Mouse (Mus musculus): ENCODE results near the gene Htra2. TPM values are rescaled to one million over a fixed set of nuclear protein-coding genes. Genes with fewer than 3 reads are reported as not detected.

The Htra2 gene
- 10 to 100 TPM; 47.7 to 53.7 (median 50.4) TPM for total RNA-seq (2022)

GRCm38 (mm10) chr6:83054871-83055431 is at the start of gene Htra2:
TSS of gene Htra2 (minus strand) at chr6:83055273.
- DNase-seq (ENCODE audit: low spot score in 2 of 2): peak in 1 of 2 experiments; percentile 32

DNA sequence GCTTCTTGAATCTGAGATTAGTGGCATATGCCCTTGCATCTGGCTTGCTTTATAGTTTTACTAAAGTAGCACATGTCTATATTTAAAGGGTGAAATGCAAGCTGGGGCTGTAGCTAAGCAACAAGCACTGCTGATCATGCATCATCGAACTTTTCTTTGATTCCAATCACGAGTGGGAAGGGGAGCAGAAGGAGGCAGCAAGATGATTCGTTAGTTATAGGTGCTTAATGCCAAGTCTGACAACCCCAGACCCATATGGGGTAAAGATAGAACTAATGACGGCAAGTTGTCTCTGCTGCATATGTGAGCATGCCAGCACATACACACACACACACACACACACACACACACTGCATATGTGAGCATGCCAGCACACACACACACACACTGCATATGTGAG is 49.1 kb upstream of the Htra2 start:
- DNase-seq (ENCODE audit: low spot score in 2 of 2): peak in 1 of 2 experiments; percentile 50

- DNase-seq (ENCODE audit: low spot score in 2 of 2): peak in 1 of 2 experiments; percentile 28
Measured at GRCm38 (mm10) chr6:83103130-83103650, 48.1 kb upstream of the Htra2 start.

- DNase-seq (ENCODE audit: low spot score in 2 of 2): peak in 1 of 2 experiments; percentile 48
Measured at GRCm38 (mm10) chr6:83101688-83102556, 46.8 kb upstream of the Htra2 start.

GRCm38 (mm10) chr6:83101316-83101687 is 46.2 kb upstream of the Htra2 start, which contains the start of the genes Ccdc142 and Gm42688:
TSS of gene Ccdc142 (plus strand) at chr6:83101601.
TSS of gene Gm42688 (plus strand) at chr6:83101617.
- DNase-seq (ENCODE audit: low spot score in 2 of 2): peak; percentile 80 to 91

DNA sequence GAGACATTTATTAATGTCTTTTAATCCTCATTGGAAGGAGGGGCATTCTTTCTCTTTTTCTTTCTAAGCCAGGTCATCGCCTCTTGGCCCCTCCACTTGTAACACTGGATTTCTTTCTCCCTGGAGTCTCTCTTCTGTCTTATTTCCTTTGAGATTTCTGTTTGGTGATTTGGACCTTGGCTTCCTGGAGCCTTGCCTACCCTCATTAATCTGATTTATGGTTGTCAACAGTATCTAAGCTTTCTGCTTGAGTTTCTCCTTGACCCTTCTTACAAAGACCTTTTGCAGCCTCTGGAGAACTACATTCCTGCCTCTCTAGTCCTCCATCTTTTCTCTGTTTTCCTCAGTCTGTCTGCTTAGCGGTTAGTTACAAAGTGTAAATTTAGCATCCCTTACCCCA is 43.3 kb upstream of the Htra2 start:
- DNase-seq (ENCODE audit: low spot score in 2 of 2): no peak

DNA sequence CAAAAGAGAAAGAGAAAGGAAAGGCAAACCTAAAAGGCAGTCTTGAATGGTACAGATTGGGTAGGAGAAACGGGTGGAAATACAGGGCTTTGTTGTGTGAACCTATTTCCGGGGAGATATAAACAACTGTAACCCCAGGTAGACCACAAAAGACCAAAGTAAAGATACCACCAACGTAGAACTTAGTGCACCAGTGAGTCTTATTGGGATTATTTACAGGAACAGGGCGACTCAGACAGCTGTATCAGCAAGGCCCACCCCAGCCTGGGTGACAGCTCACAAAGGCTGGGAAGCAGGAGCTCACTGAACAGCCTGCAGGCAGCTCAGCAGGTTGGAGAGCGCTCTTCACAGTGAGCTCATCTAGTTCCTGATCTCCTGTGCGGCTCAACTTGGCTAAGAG is 40.9 kb upstream of the Htra2 start:
- DNase-seq (ENCODE audit: low spot score in 2 of 2): no peak

GRCm38 (mm10) chr6:83092416-83093127 is 37.5 kb upstream of the Htra2 start:
- no peak for DNase-seq (ENCODE audit: low spot score in 2 of 2)

DNA sequence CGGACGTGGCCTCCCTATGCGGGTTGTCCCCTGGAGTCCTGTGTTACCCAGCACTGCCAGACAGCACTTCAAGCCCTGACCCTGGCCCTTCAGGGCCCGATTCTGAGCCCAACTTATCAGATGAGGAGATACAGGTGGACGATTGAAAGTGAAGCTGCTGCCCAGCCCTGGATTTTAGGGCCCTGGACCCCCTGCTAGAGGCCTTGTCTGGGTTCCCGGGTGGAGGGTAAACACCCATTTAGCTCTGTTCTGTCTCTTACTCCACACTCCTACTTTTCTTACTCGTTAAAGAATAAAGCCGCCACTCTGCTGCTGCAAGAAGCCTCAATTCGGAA is 32.8 kb upstream of the Htra2 start:
- no peak for DNase-seq (ENCODE audit: low spot score in 2 of 2)

DNA sequence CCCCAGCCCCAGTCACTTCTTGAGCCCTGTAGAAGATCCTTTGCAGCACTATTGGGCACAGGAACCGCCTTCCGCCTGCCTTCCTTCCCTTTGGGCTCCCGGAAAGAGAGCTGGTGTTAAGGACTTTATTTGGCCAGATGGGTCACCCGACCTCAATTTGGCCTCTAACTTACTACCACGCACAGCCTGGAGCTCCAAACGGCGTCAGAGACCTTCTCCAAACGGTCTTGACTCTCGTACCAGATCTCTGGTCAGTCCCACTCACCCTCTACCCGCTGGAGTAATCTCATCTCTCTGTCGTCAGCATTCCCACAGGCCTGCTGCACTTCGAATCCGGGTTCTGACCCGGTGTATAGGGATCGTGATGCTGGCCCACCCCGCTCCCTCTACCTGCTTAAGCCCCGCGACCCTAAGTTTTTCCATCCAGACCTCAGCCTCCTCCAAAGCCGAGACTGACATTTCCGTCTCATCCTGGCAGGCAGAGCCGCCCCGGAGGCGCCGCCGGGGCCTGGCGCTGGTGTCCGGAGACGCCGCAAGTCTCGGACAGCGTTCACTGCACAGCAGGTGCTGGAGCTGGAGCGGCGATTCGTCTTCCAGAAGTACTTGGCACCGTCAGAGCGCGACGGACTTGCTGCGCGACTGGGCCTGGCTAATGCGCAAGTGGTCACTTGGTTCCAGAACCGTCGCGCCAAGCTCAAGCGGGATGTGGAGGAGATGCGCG is 32.3 kb upstream of the Htra2 start:
- DNase-seq (ENCODE audit: low spot score in 2 of 2): no peak

DNA sequence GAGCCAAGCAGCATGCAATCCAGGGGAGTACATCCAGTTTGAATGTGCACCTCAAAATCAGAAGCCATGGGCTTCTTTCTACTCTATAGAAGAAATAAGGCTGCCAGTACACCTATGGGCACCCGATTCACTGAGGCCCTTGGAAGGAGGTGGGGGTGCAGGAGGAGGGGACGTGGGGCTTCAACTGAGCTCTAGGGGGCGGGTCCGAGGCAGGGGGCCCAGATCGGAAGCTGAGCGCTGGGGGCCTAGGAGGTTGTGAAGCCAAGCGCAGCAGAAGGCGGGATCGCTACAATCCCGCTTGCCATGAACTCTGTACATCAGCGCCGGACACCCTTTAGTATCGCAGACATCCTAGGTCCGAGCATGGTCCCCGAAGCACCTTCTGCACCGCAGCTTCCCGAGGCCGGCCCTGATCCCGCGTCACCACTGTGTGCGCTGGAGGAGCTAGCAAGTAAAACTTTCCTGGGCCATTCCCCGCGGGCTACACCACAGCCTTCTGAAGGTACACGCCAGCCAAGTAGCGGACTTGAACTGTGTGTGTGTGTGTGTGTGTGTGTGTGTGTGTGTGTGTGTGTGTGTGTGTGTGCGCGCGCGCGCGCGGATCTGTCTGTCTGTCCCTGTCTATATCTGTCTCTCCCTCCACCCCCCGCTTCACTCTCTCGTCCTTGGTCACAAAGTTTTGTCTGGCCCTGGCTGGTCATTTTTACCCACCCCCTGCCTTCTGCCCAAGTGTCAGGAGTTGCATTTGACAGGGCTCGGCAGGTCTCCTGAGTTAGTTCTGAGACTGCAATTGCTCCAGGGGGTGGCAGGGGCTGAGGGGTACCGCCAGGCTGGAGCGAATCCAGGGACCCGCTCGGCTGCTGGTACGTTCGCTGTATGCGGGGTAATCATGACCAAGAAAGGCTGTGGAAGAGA is 31.3 kb upstream of the Htra2 start, which contains the start of gene Lbx2:
Gene Lbx2, plus strand, starts transcription at position 247 of the 915 bp plus-strand sequence.
- no peak for DNase-seq (ENCODE audit: low spot score in 2 of 2)

DNA sequence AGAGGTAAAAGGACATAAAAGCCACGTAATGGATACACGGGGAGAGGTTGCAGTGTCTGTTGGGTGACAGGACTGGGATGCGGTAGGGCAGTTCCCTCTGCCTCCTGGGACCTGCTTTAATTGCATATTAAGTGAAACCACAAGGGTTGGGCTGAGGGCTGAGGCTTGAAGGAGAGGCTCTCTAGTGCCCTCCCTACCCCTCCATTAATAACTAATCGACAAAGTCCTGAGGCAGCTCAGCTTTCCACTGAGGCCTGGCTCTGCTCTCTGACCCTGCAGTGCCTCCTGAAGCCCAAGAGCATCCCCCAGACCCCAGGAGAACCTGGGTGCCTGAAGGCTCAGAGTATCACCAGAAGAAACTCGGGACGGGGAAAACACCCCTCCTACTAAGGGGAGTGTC is 29.4 kb upstream of the Htra2 start:
- no peak for DNase-seq (ENCODE audit: low spot score in 2 of 2)

GRCm38 (mm10) chr6:83083497-83083896 is 28.4 kb upstream of the Htra2 start:
- no peak for DNase-seq (ENCODE audit: low spot score in 2 of 2)

DNA sequence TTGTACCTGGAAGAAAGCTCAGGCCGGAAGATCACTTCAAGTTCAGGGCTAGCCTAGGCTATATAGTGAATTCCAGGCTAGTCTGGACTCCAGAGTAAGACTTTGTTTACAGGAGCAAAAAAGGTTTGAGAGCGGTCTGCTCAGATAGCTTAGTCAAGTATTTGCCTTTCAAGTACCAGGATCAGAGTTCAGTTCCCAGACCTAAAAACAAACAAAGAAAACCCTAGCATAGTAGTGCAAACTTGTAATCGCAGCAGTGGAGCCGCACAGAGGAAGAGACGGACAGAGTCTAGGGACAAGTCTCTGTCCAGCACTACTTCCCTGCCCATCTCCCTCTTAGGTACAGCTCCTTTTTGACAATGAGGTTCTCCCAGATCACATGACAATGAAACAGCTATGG is 25.1 kb upstream of the Htra2 start:
- DNase-seq (ENCODE audit: low spot score in 2 of 2): no peak

- peak; percentile 97 to 100 for DNase-seq (ENCODE audit: low spot score in 2 of 2)
Measured at GRCm38 (mm10) chr6:83078324-83078858, 23.3 kb upstream of the Htra2 start.

- peak in 1 of 2 experiments; percentile 48 for DNase-seq (ENCODE audit: low spot score in 2 of 2)
Measured at GRCm38 (mm10) chr6:83077630-83078323, 22.7 kb upstream of the Htra2 start, which contains the start of gene Pcgf1. TSS of gene Pcgf1 (plus strand) at chr6:83077869.

DNA sequence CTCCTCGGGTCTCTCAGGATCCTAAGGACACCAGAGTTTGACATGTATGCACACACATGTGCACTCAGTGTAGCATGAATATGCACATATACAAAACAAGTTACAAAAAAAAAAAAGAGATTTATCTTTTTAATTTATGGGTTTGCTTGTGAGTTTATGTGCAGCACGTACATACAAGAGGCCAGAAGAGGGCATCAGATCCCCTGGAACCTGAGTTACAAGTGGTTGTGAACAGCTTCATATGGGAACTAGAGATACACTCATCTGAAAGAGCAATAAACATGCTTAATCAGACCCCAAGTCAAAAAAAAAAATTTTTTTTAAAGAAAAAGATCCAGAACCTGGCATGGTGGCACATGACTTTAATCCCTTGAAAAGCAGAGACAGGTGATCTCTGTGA is 19.9 kb upstream of the Htra2 start:
- no peak for DNase-seq (ENCODE audit: low spot score in 2 of 2)

DNA sequence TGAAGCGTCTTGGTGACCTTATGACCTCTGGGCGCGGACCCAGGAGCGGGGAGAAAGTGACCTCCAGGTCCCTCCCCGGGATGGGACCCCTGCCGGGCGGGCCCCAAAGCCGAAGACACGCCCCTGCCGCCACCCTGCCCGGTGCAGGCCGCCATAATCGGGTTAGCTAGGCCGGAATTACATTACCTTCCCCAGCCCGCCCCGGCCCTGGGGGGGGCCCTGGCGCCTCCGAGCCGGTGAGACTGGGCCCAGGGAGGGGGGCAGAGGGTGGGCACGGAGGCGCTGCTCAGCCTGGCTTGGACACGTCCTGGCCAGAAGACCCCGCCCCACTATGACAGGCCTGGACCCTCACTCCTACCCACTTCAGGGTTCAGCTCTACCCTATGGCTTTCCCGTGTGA is 16.1 kb upstream of the Htra2 start:
- DNase-seq (ENCODE audit: low spot score in 2 of 2): no peak

Measured in left cerebral cortex, adult 8-10 months (tissue).